Mouse (Mus musculus) cortical plate, adult 2 months (tissue): Measurements from ENCODE around the gene Dimt1. TPM values are rescaled to one million over a fixed set of nuclear protein-coding genes. Genes with fewer than 3 reads are reported as not detected.

Source experiments
- H3K27ac ChIP-seq: fragments of 200-500 bp; 2 replicates; pipeline ENCODE4 v1.5.1; 2012; ENCODE audit warnings: low read length, control low read depth, inconsistent platforms; ENCODE audit not compliant: insufficient read depth
- H3K4me1 ChIP-seq: fragments of 200-500 bp; 2 replicates; pipeline ENCODE4 v1.6.1; 2011; ENCODE audit warnings: low read length; ENCODE audit not compliant: control insufficient read depth, insufficient read depth
- H3K4me3 ChIP-seq: fragments of 200-500 bp; 2 replicates; pipeline ENCODE4 v1.5.1; 2011; ENCODE audit warnings: mild to moderate bottlenecking, low read length, control low read depth; ENCODE audit not compliant: insufficient read depth
- CTCF ChIP-seq: fragments of 200-500 bp; IDR thresholded peaks from 2 replicates; pipeline ENCODE4 v1.5.1; 2011; ENCODE audit warnings: mild to moderate bottlenecking, control low read depth, low read length; ENCODE audit not compliant: insufficient read depth; ENCODE audit errors: extremely low read depth
- POLR2A ChIP-seq: fragments of 200-500 bp; IDR thresholded peaks from 2 replicates; pipeline ENCODE4 v1.6.1; 2011; ENCODE audit warnings: mild to moderate bottlenecking, low read length, control low read depth; ENCODE audit not compliant: insufficient read depth; ENCODE audit errors: extremely low read depth
- polyA plus RNA-seq: library from polyadenylated mRNA; depleted of rRNA; stranded (reverse); fragments of >200 nt; gene quantifications from 2 replicates; pipeline ENCODE4 v1.2.3, GENCODE M21; 2012

The Dimt1 gene
- polyA plus RNA-seq, 1 experiment = 23.1 TPM

DNA sequence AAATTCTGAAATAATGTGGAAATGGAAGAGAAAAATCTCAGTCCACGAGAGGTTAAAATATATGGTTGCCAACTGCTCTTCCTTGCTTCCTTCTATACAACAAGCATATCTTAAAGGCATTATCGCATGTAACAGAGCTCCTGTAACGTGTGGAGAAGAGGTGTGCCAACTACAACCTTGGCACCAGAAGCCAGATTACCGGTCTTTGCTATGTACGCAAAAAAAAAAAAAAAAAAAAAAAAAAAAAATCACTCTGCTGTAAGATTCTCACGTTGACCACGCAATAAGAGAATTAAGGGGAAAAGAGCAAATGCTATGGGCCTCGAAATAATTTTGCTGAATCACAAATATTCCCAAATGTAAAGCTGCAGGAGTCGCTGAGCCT is 11.1 kb upstream of the Dimt1 start:
- Histone ChIP-seq H3K27ac (no peak overlapping the region), H3K4me3 (peak overlapping the region; percentile 93), H3K4me1 (no peaks in the 10 kb centered on the region)
- TF ChIP-seq POLR2A (no peak), CTCF (no peak)

DNA sequence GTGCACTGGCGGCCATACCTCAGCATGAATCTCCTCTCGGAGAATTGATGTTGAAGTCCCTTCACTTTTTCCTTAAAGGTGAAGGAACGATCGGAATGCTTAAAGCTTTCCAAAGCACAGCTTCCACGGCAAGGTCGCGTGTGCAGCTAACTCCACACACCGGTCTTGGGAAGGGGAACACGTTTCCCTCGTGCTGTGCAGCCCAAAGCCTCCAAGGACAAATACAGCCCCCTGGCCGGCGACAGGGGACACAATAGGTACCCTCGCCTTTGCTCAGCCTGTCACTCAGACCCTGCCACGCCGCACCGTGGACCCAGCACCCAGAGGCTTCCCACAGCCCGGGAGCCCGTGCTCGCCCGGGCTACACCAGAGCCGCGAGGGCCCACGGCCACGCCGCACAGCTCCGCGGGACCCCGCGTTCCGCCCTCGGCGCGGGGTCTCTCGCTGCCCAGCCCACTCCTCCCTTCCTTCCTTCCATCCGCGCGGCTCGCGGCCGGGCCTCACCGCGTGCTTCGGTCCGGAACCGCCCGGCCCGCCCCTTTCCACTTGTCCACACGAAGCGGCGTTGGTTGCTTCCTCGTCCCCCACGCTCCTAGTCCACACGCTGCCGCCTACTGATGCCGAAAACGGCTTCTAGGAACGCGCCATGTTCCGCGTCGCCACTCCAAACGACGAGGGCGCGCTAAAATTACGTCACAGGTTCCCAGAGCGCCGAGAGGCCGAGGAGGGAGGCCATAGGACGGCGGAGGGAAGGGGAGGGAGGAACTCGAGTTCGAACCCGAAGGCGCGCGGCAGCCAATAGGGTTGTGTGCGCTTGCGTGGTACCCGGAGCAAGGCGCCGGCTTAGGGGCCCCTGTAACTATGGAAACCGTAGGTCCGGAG is 10.4 kb upstream of the Dimt1 start, which contains the start of gene Ipo11:
TSS of gene Ipo11 (minus strand) at position 703 of the 882 bp plus-strand sequence.
- no peak within 1 kb of the TSS for H3K27ac ChIP-seq
- TF ChIP-seq POLR2A (peak; percentile 77), CTCF (no peak)
- H3K4me1 ChIP-seq = no peaks in the 10 kb centered on the region
- H3K4me3 ChIP-seq = peak within 1 kb of the TSS; percentile 93

DNA sequence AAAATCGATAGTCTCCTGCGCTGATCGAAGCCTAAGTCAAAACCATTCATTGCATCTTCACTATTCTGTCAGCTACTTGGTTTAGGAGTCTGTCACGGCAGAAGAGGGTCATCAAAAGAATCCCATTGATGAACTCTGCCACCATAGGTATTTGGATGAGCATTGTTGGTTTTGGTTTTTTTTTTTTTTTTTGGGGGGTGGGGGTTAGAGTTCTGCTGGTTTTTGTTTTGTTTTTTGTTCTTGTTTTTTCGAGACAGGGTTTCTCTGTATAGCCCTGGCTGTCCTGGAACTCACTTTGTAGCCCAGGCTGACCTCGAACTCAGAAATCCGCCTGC is 9.8 kb upstream of the Dimt1 start:
- H3K4me1 ChIP-seq = no peaks in the 10 kb centered on the region
- H3K27ac ChIP-seq = no peak overlapping the region
- peak overlapping the region; percentile 93 for H3K4me3 ChIP-seq
- no peak for TF ChIP-seq CTCF
- TF ChIP-seq POLR2A = no peak

DNA sequence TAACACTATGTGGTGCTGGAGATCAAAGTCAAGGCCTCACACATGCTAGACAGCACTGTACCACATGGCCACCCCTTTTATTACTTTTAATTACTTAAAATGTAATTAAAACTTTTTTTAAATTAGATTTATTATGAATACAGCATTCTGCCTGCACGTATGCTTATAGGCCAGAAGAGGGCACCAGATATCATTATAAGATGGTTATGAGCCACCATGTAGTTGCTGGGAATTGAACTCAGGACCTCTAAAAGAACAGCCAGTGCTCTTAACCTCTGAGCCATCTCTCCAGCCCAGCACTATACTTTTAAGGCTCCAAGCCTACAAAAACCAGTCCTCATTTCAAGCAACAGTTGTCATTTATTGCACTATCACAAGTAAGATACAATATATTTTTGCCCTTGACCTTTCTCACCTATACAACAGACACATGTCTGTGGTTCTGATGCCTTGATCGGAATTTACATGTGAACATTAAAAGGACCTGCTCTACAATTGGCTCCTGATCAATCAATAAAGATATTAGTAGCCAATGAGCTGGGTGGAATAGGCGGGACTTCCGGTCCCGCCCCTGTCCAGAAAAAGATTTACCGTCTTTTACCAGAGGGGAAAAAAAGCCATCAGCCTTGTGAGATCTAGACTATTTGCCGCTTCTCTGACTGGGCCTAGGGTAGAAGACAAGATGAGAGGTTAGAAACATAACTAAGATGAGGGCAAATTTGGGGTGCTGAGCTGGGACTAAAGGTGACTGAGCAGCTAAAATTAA is 5.5 kb upstream of the Dimt1 start:
- H3K4me1 ChIP-seq = no peaks in the 10 kb centered on the region
- no peak overlapping the region for H3K4me3 ChIP-seq
- no peak for TF ChIP-seq CTCF
- no peak for TF ChIP-seq POLR2A

DNA sequence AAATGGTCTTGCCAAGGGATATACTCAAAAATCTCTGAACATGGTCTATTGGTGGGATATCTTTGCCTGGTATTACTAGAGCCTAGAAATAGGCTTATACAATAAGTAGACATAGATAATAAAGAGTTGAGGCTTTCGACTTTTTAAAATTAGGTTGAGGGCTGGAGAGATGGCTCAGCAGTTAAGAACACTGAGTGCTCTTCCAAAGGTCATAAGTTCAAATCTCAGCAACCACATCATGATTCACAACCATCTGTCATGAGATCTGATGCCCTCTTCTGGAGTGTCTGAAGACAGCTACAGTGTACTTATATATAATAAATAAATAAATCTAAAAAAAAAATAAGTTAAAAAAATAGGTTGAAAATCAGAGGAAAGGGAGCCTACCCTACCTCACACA is 4.2 kb upstream of the Dimt1 start:
- H3K4me3 ChIP-seq = no peak overlapping the region
- peaks cover under 1% of the 10 kb centered on the region; the same call in 1 of the 2 replicates for H3K4me1 ChIP-seq
- TF ChIP-seq CTCF = no peak
- TF ChIP-seq POLR2A = no peak

More for the DNA sequence above, 5.5 kb upstream of the Dimt1 start:
- H3K27ac ChIP-seq = no peak overlapping the region

DNA sequence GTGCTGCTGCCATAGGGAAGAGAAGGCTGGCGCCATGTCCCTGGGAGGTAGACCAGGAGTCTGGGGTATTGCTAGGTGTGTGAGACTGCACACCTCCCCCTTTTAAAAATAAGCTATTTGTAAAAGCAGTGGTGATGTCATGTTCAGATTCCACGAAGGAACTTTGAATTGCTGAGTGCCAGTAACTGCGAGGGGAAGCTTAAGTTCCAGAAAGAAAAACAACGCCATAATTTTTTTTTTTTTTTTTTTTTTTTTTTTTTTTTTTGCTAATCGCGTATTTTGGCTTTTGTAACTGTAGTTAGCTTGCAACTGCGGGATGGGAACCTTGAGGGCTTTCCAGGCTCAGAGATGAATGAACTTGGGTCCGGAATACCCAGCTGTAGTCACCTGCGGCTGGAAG is 1.4 kb upstream of the Dimt1 start:
- no peak overlapping the region for H3K27ac ChIP-seq
- H3K4me1 ChIP-seq = peaks cover 3% of the 10 kb centered on the region; the same call in 1 of the 2 replicates
- TF ChIP-seq CTCF (no peak), POLR2A (no peak)
- H3K4me3 ChIP-seq = no peak overlapping the region

More for the DNA sequence above, 4.2 kb upstream of the Dimt1 start:
- no peak overlapping the region for H3K27ac ChIP-seq

DNA sequence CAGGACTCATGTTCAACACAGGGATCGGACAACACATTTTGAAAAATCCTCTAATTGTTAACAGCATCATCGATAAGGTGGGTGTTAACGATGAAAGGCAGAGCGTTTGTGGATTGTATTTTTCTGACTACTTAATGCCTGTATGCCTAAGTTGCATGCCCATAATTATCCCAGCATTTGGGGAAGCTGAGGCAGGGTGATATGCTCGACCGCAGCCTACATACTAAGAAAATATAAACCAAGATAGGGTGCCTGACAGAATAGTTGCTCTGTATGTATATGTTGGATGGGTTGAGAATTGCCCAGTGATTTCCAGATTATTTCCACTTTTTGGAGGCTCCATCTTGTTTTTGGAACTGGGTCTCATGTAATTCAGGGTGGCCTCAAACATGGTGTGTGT is 656 bp downstream of the Dimt1 start:
- Histone ChIP-seq H3K4me1 (peaks cover 3% of the 10 kb centered on the region; the same call in 1 of the 2 replicates), H3K27ac (no peak overlapping the region), H3K4me3 (peak overlapping the region; percentile 97)
- TF ChIP-seq POLR2A (no peak), CTCF (no peak)

DNA sequence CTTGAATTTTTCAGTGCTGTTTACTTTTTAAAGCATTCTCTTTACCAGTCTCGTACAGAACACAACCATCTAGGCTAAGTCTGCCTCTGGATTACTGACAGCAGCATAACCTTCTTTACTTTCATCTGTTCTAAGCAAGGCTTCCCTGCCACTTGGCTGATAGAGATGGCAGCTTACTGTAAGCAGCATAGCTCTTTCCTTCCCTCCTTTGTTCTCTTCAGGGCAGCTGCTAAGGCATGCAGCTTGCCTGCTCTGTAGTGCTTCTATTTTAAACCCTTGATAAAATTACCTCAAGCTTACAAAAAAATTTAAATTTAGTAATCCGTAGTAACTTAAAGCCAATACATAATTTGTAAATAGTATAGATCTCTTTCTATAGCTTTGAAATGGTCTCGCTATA is 8.0 kb downstream of the Dimt1 start:
- TF ChIP-seq POLR2A = no peak
- no peak for TF ChIP-seq CTCF
- Histone ChIP-seq H3K27ac (no peak overlapping the region), H3K4me1 (no peaks in the 10 kb centered on the region; the same call in 1 of the 2 replicates), H3K4me3 (no peak overlapping the region)

DNA sequence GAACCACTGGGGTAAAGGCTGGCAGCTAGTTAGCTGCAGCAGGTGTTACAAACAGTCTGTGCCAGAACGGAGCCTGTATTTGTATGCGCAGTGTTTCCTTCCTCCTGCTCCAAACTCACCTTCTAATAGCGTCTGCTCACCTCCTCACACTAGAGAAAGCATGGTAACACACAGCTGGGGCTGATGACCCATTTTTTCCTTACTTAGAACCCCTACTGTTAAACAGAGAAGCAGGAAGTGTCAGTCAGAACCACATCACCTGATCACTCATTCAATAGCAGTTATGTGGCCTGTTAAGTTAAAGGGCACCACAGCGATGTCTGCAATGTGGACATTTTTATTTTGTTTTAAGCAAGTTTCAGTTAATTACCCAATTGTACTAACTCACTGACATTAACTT is 10.6 kb downstream of the Dimt1 start:
- TF ChIP-seq CTCF = no peak
- TF ChIP-seq POLR2A = no peak
- no peak overlapping the region for H3K4me3 ChIP-seq
- H3K27ac ChIP-seq = no peak overlapping the region
- no peaks in the 10 kb centered on the region; the same call in 1 of the 2 replicates for H3K4me1 ChIP-seq
